Mouse (Mus musculus) telencephalon, adult 2 months (tissue): ENCODE results near the gene Adgrb2.

Source experiments
- DNase-seq: peaks from one replicate; pipeline ENCODE4 v3.0.0-alpha.2; 2011; ENCODE audit warnings: low read depth, low spot score

Adgrb2 gene

GRCm38 (mm10) chr4:129987825-129988504, 3.3 kb downstream of the Adgrb2 start:
- no peak for DNase-seq

- no peak for DNase-seq
Measured at GRCm38 (mm10) chr4:129989925-129990324, 5.3 kb downstream of the Adgrb2 start.

- DNase-seq, result no peak
Measured at GRCm38 (mm10) chr4:129992720-129993119, 8.1 kb downstream of the Adgrb2 start.

GRCm38 (mm10) chr4:129993213-129993612, 8.5 kb downstream of the Adgrb2 start:
- DNase-seq, result no peak

- no peak for DNase-seq
Measured at GRCm38 (mm10) chr4:129993944-129994695, 9.4 kb downstream of the Adgrb2 start.

- DNase-seq, result no peak
Measured at GRCm38 (mm10) chr4:129994728-129995127, 10.1 kb downstream of the Adgrb2 start.

GRCm38 (mm10) chr4:129995255-129995654, 10.6 kb downstream of the Adgrb2 start:
- no peak for DNase-seq

GRCm38 (mm10) chr4:129996015-129996414, 11.3 kb downstream of the Adgrb2 start:
- DNase-seq, result no peak

- DNase-seq, result peak; percentile 80
Measured at GRCm38 (mm10) chr4:129998124-129998523, 13.5 kb downstream of the Adgrb2 start.

- DNase-seq, result no peak
Measured at GRCm38 (mm10) chr4:130001710-130002109, 17.0 kb downstream of the Adgrb2 start.

GRCm38 (mm10) chr4:130002157-130002556, 17.5 kb downstream of the Adgrb2 start:
- DNase-seq, result no peak

- no peak for DNase-seq
Measured at GRCm38 (mm10) chr4:130005593-130005992, 20.9 kb downstream of the Adgrb2 start.

- no peak for DNase-seq
Measured at GRCm38 (mm10) chr4:130006533-130006932, 21.9 kb downstream of the Adgrb2 start.

- no peak for DNase-seq
Measured at GRCm38 (mm10) chr4:130009043-130009442, 24.4 kb downstream of the Adgrb2 start.

GRCm38 (mm10) chr4:130010723-130011122, 26.1 kb downstream of the Adgrb2 start:
- DNase-seq, result no peak

GRCm38 (mm10) chr4:130012234-130012633, 27.6 kb downstream of the Adgrb2 start:
- DNase-seq, result no peak

GRCm38 (mm10) chr4:130013111-130013510, 28.4 kb downstream of the Adgrb2 start:
- peak; percentile 82 for DNase-seq

GRCm38 (mm10) chr4:130016010-130016409, 31.3 kb downstream of the Adgrb2 start:
- DNase-seq, result no peak

- DNase-seq, result no peak
Measured at GRCm38 (mm10) chr4:130017036-130017674, 32.5 kb downstream of the Adgrb2 start.

GRCm38 (mm10) chr4:130022952-130023351, 38.3 kb downstream of the Adgrb2 start:
- DNase-seq, result no peak

- DNase-seq, result no peak
Measured at GRCm38 (mm10) chr4:130023511-130024231, 39.0 kb downstream of the Adgrb2 start.

GRCm38 (mm10) chr4:130025544-130025943, 40.9 kb downstream of the Adgrb2 start:
- DNase-seq, result no peak
